Mouse (Mus musculus): ENCODE results near the gene Pla1a. TPM values are rescaled to one million over a fixed set of nuclear protein-coding genes. Genes with fewer than 3 reads are reported as not detected.

Gene Pla1a
- polyA plus RNA-seq, 1 experiment: not detected

DNA sequence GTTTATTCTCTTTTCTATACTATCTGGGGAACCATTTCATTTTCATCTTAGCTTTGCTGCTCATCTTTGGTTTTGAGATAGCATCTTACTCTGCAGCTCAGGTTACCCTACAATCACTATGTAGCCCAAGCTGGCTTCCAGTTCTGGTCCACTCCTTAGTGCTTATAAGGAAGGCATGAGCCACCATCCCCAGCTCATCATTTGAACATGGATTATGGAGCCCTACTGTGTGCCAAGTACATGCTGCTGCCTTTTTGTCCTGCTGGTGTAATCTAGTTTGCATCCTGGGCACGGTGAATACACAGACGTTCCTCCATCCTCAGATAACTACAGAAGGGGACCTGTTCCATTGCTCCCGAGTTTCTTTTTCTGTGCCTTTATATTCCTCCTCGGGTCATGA, 60.1 kb downstream of the Pla1a start:
- Histone ChIP-seq H3K36me3 (replicated peaks; ENCODE audit: low read length) (peaks cover 8% of the 10 kb centered on the region), H3K9me3 (no peaks in the 10 kb centered on the region), H3K4me3 (replicated peaks) (peak overlapping the region; percentile 14), H3K27me3 (replicated peaks) (no peaks in the 10 kb centered on the region), H3K4me1 (peaks cover 97% of the 10 kb centered on the region)
- TF ChIP-seq FLI1 (IDR thresholded peaks at IDR 0.05; ENCODE audit: low read length): no peak
- TF ChIP-seq GATA1 (IDR thresholded peaks at IDR 0.05; ENCODE audit: borderline replicate concordance, low read length): no peak

DNA sequence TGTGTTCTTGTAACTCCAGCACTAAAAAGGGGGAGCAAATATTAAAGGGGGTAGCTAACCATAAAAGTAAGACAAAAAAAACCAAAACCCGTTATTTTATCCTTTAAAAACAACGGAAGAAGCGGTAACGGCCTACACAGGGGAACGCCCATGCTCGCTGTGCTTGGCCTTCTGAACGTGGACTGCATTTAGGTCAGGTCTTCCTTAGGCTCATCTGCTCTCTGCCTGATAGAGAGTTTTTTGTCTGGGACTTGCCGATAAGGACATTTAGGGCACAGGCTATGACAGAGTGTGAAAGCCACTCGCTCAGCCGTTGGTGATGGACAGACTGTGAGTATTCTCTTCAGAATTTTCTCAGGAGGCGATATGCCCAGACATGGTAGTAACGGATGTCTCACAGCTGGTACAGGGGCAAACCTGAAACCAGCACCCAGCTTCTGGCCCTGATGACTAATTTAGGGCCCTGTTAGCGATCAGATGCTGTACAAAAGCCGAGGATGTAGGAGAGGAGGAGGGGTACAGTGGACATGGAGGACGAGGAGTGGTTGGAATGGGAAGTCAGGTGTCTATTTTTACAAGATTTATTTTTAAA, 61.1 kb downstream of the Pla1a start:
- Histone ChIP-seq H3K36me3 (replicated peaks; ENCODE audit: low read length) (peaks cover 4% of the 10 kb centered on the region), H3K9me3 (no peaks in the 10 kb centered on the region), H3K4me1 (peaks cover 86% of the 10 kb centered on the region), H3K27me3 (replicated peaks) (no peaks in the 10 kb centered on the region), H3K4me3 (replicated peaks) (peak overlapping the region; percentile 81)
- no peak for TF ChIP-seq FLI1 (IDR thresholded peaks at IDR 0.05; ENCODE audit: low read length)
- no peak for TF ChIP-seq GATA1 (IDR thresholded peaks at IDR 0.05; ENCODE audit: borderline replicate concordance, low read length)

DNA sequence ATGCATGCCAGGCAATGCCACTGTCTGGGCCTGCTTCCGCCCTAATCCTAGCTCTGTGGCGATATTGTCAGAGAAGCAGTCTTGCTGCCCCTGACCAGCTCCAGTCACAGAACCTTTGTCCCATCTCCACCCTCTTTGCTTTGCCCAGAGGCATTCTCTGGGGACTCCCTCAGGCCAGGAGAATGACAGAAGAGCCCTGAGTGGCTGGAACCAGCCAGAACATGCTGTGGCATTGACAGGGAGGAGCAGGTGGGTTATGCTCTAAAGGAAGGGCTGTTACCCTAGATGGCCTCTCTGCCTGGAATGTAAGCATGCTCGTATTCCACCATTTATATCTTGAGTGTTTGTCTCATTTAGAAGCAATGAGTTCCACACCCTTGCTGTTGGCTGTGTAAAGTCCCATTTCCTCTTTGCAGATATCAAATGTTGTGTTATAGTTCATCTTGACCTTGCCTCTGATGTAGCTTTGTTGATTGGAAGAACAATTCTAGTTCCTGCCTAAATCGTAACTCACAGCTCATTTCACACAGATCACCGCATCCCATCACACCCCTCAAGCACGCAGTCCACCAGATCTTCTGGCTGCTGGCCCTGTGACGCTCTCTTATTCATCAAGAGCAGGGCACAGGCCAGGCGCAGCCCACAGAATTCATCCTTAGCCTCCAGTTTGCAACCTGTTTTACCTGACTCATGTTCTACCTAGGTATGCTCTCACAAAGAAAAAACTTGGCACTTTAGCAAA, 62.1 kb downstream of the Pla1a start:
- Histone ChIP-seq H3K36me3 (replicated peaks; ENCODE audit: low read length) (peaks cover 10% of the 10 kb centered on the region), H3K4me1 (peaks cover 83% of the 10 kb centered on the region), H3K27me3 (replicated peaks) (no peaks in the 10 kb centered on the region), H3K4me3 (replicated peaks) (peak overlapping the region; percentile 29), H3K9me3 (no peaks in the 10 kb centered on the region)
- TF ChIP-seq GATA1 (IDR thresholded peaks at IDR 0.05; ENCODE audit: borderline replicate concordance, low read length) (no peak), FLI1 (IDR thresholded peaks at IDR 0.05; ENCODE audit: low read length) (no peak)

DNA sequence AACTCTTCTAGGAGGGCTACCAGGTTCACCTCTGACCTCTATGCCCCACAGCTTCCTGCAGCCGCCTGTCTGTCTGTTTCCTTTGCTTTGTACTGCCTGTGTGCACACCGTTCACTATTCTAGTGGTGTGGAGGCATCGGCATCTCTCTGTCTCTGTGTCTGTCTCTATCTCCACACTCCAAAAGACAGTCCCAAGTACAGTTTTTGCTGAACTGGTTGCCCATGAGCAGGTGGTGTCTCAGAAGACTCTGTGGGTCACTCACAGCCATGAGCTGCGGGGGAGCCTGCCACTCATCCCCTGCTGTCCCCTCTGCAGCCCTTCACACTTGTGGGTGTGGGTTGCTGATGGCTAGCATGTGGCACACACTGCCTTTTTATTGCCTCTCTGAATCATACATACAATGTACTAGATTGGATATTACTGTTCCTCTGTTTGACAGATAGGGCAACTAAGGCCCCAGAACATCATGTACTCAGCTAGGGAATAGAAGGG, 62.9 kb downstream of the Pla1a start:
- TF ChIP-seq FLI1 (IDR thresholded peaks at IDR 0.05; ENCODE audit: low read length) (no peak), GATA1 (IDR thresholded peaks at IDR 0.05; ENCODE audit: borderline replicate concordance, low read length) (no peak)
- peaks cover 83% of the 10 kb centered on the region for H3K4me1 ChIP-seq
- H3K4me3 ChIP-seq (replicated peaks): peak overlapping the region; percentile 24
- no peaks in the 10 kb centered on the region for H3K9me3 ChIP-seq
- no peaks in the 10 kb centered on the region for H3K27me3 ChIP-seq (replicated peaks)
- peaks cover 18% of the 10 kb centered on the region for H3K36me3 ChIP-seq (replicated peaks; ENCODE audit: low read length)

DNA sequence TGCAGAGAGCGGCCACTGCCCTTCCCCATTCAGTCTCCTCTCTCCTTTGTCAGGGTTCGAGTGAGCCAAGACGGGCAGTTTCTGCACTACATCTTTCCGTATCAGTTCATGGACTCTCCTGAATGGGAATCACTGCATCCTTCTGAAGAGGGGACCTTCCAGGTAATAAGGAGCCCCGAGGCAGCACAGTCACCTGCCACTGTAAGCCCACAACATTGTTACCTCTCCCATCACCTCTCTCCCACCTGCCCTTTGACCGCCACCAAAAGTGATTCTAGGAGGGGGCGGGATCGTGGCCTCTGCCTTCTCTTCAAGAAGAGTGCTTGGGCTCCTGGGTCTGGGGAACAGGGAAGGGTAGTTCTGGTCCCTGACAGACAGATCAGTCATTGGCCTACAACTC, 63.5 kb downstream of the Pla1a start:
- Histone ChIP-seq H3K4me1 (peaks cover 83% of the 10 kb centered on the region), H3K4me3 (replicated peaks) (no peak overlapping the region), H3K36me3 (replicated peaks; ENCODE audit: low read length) (peaks cover 24% of the 10 kb centered on the region), H3K9me3 (no peaks in the 10 kb centered on the region), H3K27me3 (replicated peaks) (no peaks in the 10 kb centered on the region)
- TF ChIP-seq FLI1 (IDR thresholded peaks at IDR 0.05; ENCODE audit: low read length): no peak
- no peak for TF ChIP-seq GATA1 (IDR thresholded peaks at IDR 0.05; ENCODE audit: borderline replicate concordance, low read length)

DNA sequence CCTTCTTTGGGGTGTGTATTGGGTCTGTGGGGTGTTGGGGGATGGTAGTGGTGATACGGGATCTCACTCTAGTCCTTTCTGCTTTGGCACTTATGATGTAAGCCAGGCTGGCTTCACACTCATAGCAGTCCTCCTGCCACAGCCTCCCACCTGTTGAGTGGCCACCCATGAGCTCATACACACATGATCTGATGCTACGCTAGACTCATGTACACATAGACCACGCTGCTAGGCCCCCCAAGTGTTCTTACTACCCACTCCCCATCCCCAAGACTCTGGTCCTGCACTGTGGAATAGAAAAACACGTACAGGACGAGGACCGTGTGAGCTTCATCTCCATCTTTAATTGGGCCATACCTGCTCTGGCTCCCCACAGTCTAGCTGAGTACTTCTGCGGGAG, 63.9 kb downstream of the Pla1a start:
- H3K4me1 ChIP-seq: peaks cover 83% of the 10 kb centered on the region

DNA sequence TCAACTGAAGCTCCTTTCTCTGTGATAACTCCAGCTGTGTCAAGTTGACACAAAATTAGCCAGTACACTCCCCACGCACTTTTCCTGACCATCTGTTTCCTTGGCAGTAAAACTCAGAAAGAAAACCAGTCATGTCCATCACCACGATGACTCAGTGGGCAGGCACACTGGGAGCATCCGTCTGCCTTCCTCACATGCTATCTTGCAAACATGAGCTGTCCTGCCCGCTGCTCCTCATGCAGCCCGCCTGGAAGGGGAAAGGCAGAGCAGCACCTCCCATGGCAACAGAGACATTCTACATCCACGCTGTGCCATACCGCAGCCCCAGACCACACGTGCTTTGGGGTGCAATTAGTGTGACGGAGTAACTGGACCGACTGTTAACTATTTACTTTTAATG, 64.6 kb downstream of the Pla1a start:
- no peaks in the 10 kb centered on the region for H3K27me3 ChIP-seq (replicated peaks)
- TF ChIP-seq GATA1 (IDR thresholded peaks at IDR 0.05; ENCODE audit: borderline replicate concordance, low read length) (0 out of 3 replicates have a peak, but pooled peaks have one; percentile 16), FLI1 (IDR thresholded peaks at IDR 0.05; ENCODE audit: low read length) (no peak)
- peaks cover 83% of the 10 kb centered on the region for H3K4me1 ChIP-seq
- H3K4me3 ChIP-seq (replicated peaks): peak overlapping the region; percentile 83
- H3K36me3 ChIP-seq (replicated peaks; ENCODE audit: low read length): peaks cover 35% of the 10 kb centered on the region
- no peaks in the 10 kb centered on the region for H3K9me3 ChIP-seq

More for the DNA sequence above, 63.9 kb downstream of the Pla1a start:
- no peak for TF ChIP-seq FLI1 (IDR thresholded peaks at IDR 0.05; ENCODE audit: low read length)
- TF ChIP-seq GATA1 (IDR thresholded peaks at IDR 0.05; ENCODE audit: borderline replicate concordance, low read length): no peak
- Histone ChIP-seq H3K9me3 (no peaks in the 10 kb centered on the region), H3K4me3 (replicated peaks) (peak overlapping the region; percentile 29), H3K36me3 (replicated peaks; ENCODE audit: low read length) (peaks cover 28% of the 10 kb centered on the region), H3K27me3 (replicated peaks) (no peaks in the 10 kb centered on the region)

DNA sequence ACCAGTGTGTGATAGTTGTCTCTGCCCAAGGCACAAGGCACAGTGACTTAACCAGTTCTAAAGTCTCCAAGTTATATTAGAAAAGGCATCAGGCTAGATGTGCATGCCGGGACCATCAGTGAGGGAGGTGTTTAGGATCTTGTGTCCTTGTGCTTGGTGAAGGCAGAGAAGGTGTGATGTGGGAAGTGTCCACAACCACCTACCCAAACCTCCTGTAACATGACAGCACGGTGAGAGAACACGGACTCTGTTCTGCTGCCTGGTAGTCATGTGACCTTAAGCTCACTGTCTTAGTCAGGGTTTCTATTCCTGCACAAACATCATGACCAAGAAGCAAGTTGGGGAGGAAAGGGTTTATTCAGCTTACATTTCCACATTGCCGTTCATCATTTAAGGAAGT, 66.7 kb downstream of the Pla1a start:
- peaks cover 81% of the 10 kb centered on the region for H3K4me1 ChIP-seq
- H3K27me3 ChIP-seq (replicated peaks): no peaks in the 10 kb centered on the region
- TF ChIP-seq GATA1 (IDR thresholded peaks at IDR 0.05; ENCODE audit: borderline replicate concordance, low read length): no peak
- no peak for TF ChIP-seq FLI1 (IDR thresholded peaks at IDR 0.05; ENCODE audit: low read length)
- no peaks in the 10 kb centered on the region for H3K9me3 ChIP-seq
- peak overlapping the region; percentile 91 for H3K4me3 ChIP-seq (replicated peaks)
- peaks cover 45% of the 10 kb centered on the region for H3K36me3 ChIP-seq (replicated peaks; ENCODE audit: low read length)

DNA sequence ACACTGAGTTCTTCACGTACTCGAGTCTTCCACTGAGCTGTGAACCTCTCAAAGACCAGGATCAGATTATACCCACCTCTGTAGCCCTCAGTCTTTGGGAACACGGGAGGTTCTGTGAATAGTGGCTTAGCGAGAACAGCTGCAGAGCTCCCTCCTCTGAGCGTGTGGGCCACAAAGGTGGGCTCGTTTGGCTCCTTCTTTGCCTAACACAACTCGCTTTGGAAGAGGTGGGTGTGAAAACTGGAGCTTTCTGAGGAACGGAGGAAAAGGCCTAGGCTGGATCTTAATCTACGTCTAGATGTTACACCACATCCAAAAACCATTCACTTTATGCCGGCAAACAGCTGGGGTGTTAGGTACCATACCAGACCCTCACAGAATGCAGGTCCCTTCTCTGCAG, 67.6 kb downstream of the Pla1a start:
- Histone ChIP-seq H3K36me3 (replicated peaks; ENCODE audit: low read length) (peaks cover 41% of the 10 kb centered on the region), H3K27me3 (replicated peaks) (no peaks in the 10 kb centered on the region), H3K9me3 (no peaks in the 10 kb centered on the region), H3K4me3 (replicated peaks) (peak overlapping the region; percentile 91), H3K4me1 (peaks cover 81% of the 10 kb centered on the region)
- TF ChIP-seq GATA1 (IDR thresholded peaks at IDR 0.05; ENCODE audit: borderline replicate concordance, low read length): no peak
- no peak for TF ChIP-seq FLI1 (IDR thresholded peaks at IDR 0.05; ENCODE audit: low read length)

DNA sequence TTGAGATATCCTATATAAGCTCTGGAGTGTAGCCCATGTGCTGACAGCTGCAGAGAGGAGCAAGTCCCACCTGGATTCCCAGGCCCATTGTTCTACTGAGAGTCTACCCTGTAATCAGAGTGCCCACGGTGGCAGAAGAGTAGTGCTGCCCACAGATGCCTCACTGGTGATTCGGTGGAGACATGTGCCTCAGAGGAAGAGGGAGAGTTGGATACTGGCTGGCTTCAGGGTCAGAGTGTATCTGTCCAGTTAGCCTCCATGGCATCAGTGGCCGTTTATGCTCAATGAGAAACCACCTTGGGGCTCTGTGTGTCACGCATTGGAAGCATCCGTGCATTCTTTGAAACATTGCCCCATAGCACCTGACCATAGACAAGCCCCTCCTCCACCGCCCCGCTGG, 69.3 kb downstream of the Pla1a start:
- Histone ChIP-seq H3K4me1 (peaks cover 73% of the 10 kb centered on the region), H3K9me3 (no peaks in the 10 kb centered on the region), H3K36me3 (replicated peaks; ENCODE audit: low read length) (peaks cover 47% of the 10 kb centered on the region), H3K27me3 (replicated peaks) (no peaks in the 10 kb centered on the region), H3K4me3 (replicated peaks) (peak overlapping the region; percentile 2)
- TF ChIP-seq GATA1 (IDR thresholded peaks at IDR 0.05; ENCODE audit: borderline replicate concordance, low read length): no peak
- no peak for TF ChIP-seq FLI1 (IDR thresholded peaks at IDR 0.05; ENCODE audit: low read length)
